Mouse (Mus musculus): Measurements from ENCODE around the gene Myo18a. TPM values are rescaled to one million over a fixed set of nuclear protein-coding genes. Genes with fewer than 3 reads are reported as not detected.

Gene Myo18a
- polyA plus RNA-seq, 1 experiment from 2014 or later = 21.1 TPM

GRCm38 (mm10) chr11:77800491-77800868 is 37.4 kb downstream of the Myo18a start:
- Histone ChIP-seq H3K27me3 (replicated peaks; ENCODE audit: control insufficient read depth, insufficient read depth, low read length) (no peaks in the 10 kb centered on the region), H3K9ac (ENCODE audit: low read length) (no peak overlapping the region), H3K4me2 (ENCODE audit: low read length) (no peak overlapping the region), H3K4me3 (ENCODE audit: low read depth, low read length) (no peak overlapping the region), H3K36me3 (ENCODE audit: control insufficient read depth, insufficient read depth, low read length) (no peaks in the 10 kb centered on the region), H3K9me3 (ENCODE audit: control insufficient read depth, low read length) (no peaks in the 10 kb centered on the region), H3K27ac (ENCODE audit: low read depth) (peak overlapping the region; percentile 52; the same call in 1 of the 2 replicates), H3K4me1 (replicated peaks; ENCODE audit: control insufficient read depth, insufficient read depth, low read length) (peaks cover 13% of the 10 kb centered on the region)
- 53% methylated on average over 9 of the region's 9 CpGs for WGBS
- ATAC-seq (replicated peaks; ENCODE audit: low FRiP score, low TSS enrichment, low read depth) = no peak
- DNase-seq (ENCODE audit: low spot score) = no peak

GRCm38 (mm10) chr11:77800869-77801701 is 38.0 kb downstream of the Myo18a start:
- DNase-seq (ENCODE audit: low spot score) (peak; percentile 78), ATAC-seq (replicated peaks; ENCODE audit: low FRiP score, low TSS enrichment, low read depth) (peak; percentile 79; the same call in 1 of the 2 replicates)
- H3K4me3 ChIP-seq (ENCODE audit: low read depth, low read length) = no peak overlapping the region
- WGBS = 12% methylated on average over 15 of the region's 15 CpGs
- H3K9me3 ChIP-seq (ENCODE audit: control insufficient read depth, low read length) = no peaks in the 10 kb centered on the region
- peak overlapping the region; percentile 32 for H3K4me2 ChIP-seq (ENCODE audit: low read length)
- peak overlapping the region; percentile 20; the same call in 1 of the 2 replicates for H3K9ac ChIP-seq (ENCODE audit: low read length)
- no peaks in the 10 kb centered on the region for H3K27me3 ChIP-seq (replicated peaks; ENCODE audit: control insufficient read depth, insufficient read depth, low read length)
- H3K27ac ChIP-seq (ENCODE audit: low read depth) = no peak overlapping the region
- peaks cover 13% of the 10 kb centered on the region for H3K4me1 ChIP-seq (replicated peaks; ENCODE audit: control insufficient read depth, insufficient read depth, low read length)
- no peaks in the 10 kb centered on the region for H3K36me3 ChIP-seq (ENCODE audit: control insufficient read depth, insufficient read depth, low read length)

GRCm38 (mm10) chr11:77802341-77802865 is 39.4 kb downstream of the Myo18a start:
- WGBS = 68% methylated on average over 9 of the region's 9 CpGs
- H3K4me3 ChIP-seq (ENCODE audit: low read depth, low read length) = no peak overlapping the region
- H3K36me3 ChIP-seq (ENCODE audit: control insufficient read depth, insufficient read depth, low read length) = no peaks in the 10 kb centered on the region
- H3K4me2 ChIP-seq (ENCODE audit: low read length) = no peak overlapping the region
- H3K9me3 ChIP-seq (ENCODE audit: control insufficient read depth, low read length) = no peaks in the 10 kb centered on the region
- no peak overlapping the region for H3K27ac ChIP-seq (ENCODE audit: low read depth)
- no peak for DNase-seq (ENCODE audit: low spot score)
- H3K9ac ChIP-seq (ENCODE audit: low read length) = no peak overlapping the region
- no peak for ATAC-seq (replicated peaks; ENCODE audit: low FRiP score, low TSS enrichment, low read depth)
- no peaks in the 10 kb centered on the region for H3K27me3 ChIP-seq (replicated peaks; ENCODE audit: control insufficient read depth, insufficient read depth, low read length)
- peaks cover 13% of the 10 kb centered on the region for H3K4me1 ChIP-seq (replicated peaks; ENCODE audit: control insufficient read depth, insufficient read depth, low read length)

GRCm38 (mm10) chr11:77806218-77806617 is 43.2 kb downstream of the Myo18a start:
- DNase-seq (ENCODE audit: low spot score) (no peak), ATAC-seq (replicated peaks; ENCODE audit: low FRiP score, low TSS enrichment, low read depth) (no peak)
- no peak overlapping the region for H3K9ac ChIP-seq (ENCODE audit: low read length)

GRCm38 (mm10) chr11:77806855-77807254 is 43.8 kb downstream of the Myo18a start:
- Histone ChIP-seq H3K36me3 (ENCODE audit: control insufficient read depth, insufficient read depth, low read length) (no peaks in the 10 kb centered on the region), H3K9ac (ENCODE audit: low read length) (no peak overlapping the region), H3K27ac (ENCODE audit: low read depth) (no peak overlapping the region), H3K4me1 (replicated peaks; ENCODE audit: control insufficient read depth, insufficient read depth, low read length) (no peaks in the 10 kb centered on the region), H3K4me2 (ENCODE audit: low read length) (no peak overlapping the region), H3K9me3 (ENCODE audit: control insufficient read depth, low read length) (no peaks in the 10 kb centered on the region), H3K4me3 (ENCODE audit: low read depth, low read length) (no peak overlapping the region), H3K27me3 (replicated peaks; ENCODE audit: control insufficient read depth, insufficient read depth, low read length) (no peaks in the 10 kb centered on the region)
- WGBS = 86% methylated on average over 6 of the region's 6 CpGs
- no peak for DNase-seq (ENCODE audit: low spot score)
- no peak for ATAC-seq (replicated peaks; ENCODE audit: low FRiP score, low TSS enrichment, low read depth)

More at GRCm38 (mm10) chr11:77806218-77806617, 43.2 kb downstream of the Myo18a start:
- H3K4me3 ChIP-seq (ENCODE audit: low read depth, low read length) = no peak overlapping the region
- H3K4me2 ChIP-seq (ENCODE audit: low read length) = no peak overlapping the region
- H3K9me3 ChIP-seq (ENCODE audit: control insufficient read depth, low read length) = no peaks in the 10 kb centered on the region
- 20% methylated on average over 2 of the region's 2 CpGs for WGBS
- peaks cover 6% of the 10 kb centered on the region; the same call in 1 of the 2 replicates for H3K4me1 ChIP-seq (replicated peaks; ENCODE audit: control insufficient read depth, insufficient read depth, low read length)
- no peak overlapping the region for H3K27ac ChIP-seq (ENCODE audit: low read depth)
- H3K27me3 ChIP-seq (replicated peaks; ENCODE audit: control insufficient read depth, insufficient read depth, low read length) = no peaks in the 10 kb centered on the region
- H3K36me3 ChIP-seq (ENCODE audit: control insufficient read depth, insufficient read depth, low read length) = no peaks in the 10 kb centered on the region

- H3K4me2 ChIP-seq (ENCODE audit: low read length) = no peak overlapping the region
- no peaks in the 10 kb centered on the region for H3K4me1 ChIP-seq (replicated peaks; ENCODE audit: control insufficient read depth, insufficient read depth, low read length)
- WGBS = 51% methylated on average over 5 of the region's 5 CpGs
- 0 out of 2 replicates have a peak, but pooled peaks cover 4% of the 10 kb centered on the region for H3K36me3 ChIP-seq (ENCODE audit: control insufficient read depth, insufficient read depth, low read length)
- H3K9ac ChIP-seq (ENCODE audit: low read length) = no peak overlapping the region
- H3K27ac ChIP-seq (ENCODE audit: low read depth) = no peak overlapping the region
- no peak for ATAC-seq (replicated peaks; ENCODE audit: low FRiP score, low TSS enrichment, low read depth)
- H3K27me3 ChIP-seq (replicated peaks; ENCODE audit: control insufficient read depth, insufficient read depth, low read length) = no peaks in the 10 kb centered on the region
- H3K9me3 ChIP-seq (ENCODE audit: control insufficient read depth, low read length) = no peaks in the 10 kb centered on the region
- no peak overlapping the region for H3K4me3 ChIP-seq (ENCODE audit: low read depth, low read length)
- no peak for DNase-seq (ENCODE audit: low spot score)
Observed at GRCm38 (mm10) chr11:77808051-77808465, 45.0 kb downstream of the Myo18a start.

GRCm38 (mm10) chr11:77809215-77809614 is 46.2 kb downstream of the Myo18a start:
- H3K4me1 ChIP-seq (replicated peaks; ENCODE audit: control insufficient read depth, insufficient read depth, low read length) = no peaks in the 10 kb centered on the region
- H3K4me3 ChIP-seq (ENCODE audit: low read depth, low read length) = no peak overlapping the region
- 65% methylated on average over 4 of the region's 4 CpGs for WGBS
- H3K36me3 ChIP-seq (ENCODE audit: control insufficient read depth, insufficient read depth, low read length) = 0 out of 2 replicates have a peak, but pooled peaks cover 4% of the 10 kb centered on the region
- H3K27ac ChIP-seq (ENCODE audit: low read depth) = no peak overlapping the region
- no peaks in the 10 kb centered on the region for H3K27me3 ChIP-seq (replicated peaks; ENCODE audit: control insufficient read depth, insufficient read depth, low read length)
- DNase-seq (ENCODE audit: low spot score) (no peak), ATAC-seq (replicated peaks; ENCODE audit: low FRiP score, low TSS enrichment, low read depth) (no peak)
- no peak overlapping the region for H3K9ac ChIP-seq (ENCODE audit: low read length)
- H3K4me2 ChIP-seq (ENCODE audit: low read length) = no peak overlapping the region
- no peaks in the 10 kb centered on the region for H3K9me3 ChIP-seq (ENCODE audit: control insufficient read depth, low read length)

- H3K9ac ChIP-seq (ENCODE audit: low read length) = no peak overlapping the region
- DNase-seq (ENCODE audit: low spot score) (no peak), ATAC-seq (replicated peaks; ENCODE audit: low FRiP score, low TSS enrichment, low read depth) (no peak)
- no peak overlapping the region for H3K27ac ChIP-seq (ENCODE audit: low read depth)
- 0 out of 2 replicates have a peak, but pooled peaks cover 4% of the 10 kb centered on the region for H3K36me3 ChIP-seq (ENCODE audit: control insufficient read depth, insufficient read depth, low read length)
- no peaks in the 10 kb centered on the region for H3K4me1 ChIP-seq (replicated peaks; ENCODE audit: control insufficient read depth, insufficient read depth, low read length)
- H3K4me2 ChIP-seq (ENCODE audit: low read length) = no peak overlapping the region
- WGBS = 84% methylated on average over 6 of the region's 6 CpGs
- H3K27me3 ChIP-seq (replicated peaks; ENCODE audit: control insufficient read depth, insufficient read depth, low read length) = no peaks in the 10 kb centered on the region
- H3K9me3 ChIP-seq (ENCODE audit: control insufficient read depth, low read length) = no peaks in the 10 kb centered on the region
- no peak overlapping the region for H3K4me3 ChIP-seq (ENCODE audit: low read depth, low read length)
Observed at GRCm38 (mm10) chr11:77810018-77810417, 47.0 kb downstream of the Myo18a start.

All from intestine, embryonic 14.5 days (tissue).